Mouse (Mus musculus) neural tube, embryonic 12.5 days (tissue): ENCODE measurements around the gene Atp5e. TPM values are rescaled to one million over a fixed set of nuclear protein-coding genes. Genes with fewer than 3 reads are reported as not detected.

Source experiments
- ATAC-seq: fragments of 200-750 bp; cut with Nextera tagmentation; 2 replicates; pipeline ENCODE4 v1.8.0; 2017; ENCODE audit warnings: low read depth, mild to moderate bottlenecking, moderate TSS enrichment, moderate library complexity; ENCODE audit not compliant: low FRiP score
- H3K27ac ChIP-seq: fragments of 300-500 bp; sonication (generic); 2 replicates; pipeline ENCODE4 v1.5.1; 2016
- H3K27me3 ChIP-seq: fragments of 300-500 bp; sonication (generic); replicated peaks from 2 replicates; pipeline ENCODE4 v1.6.1; 2016; ENCODE audit warnings: mild to moderate bottlenecking
- H3K36me3 ChIP-seq: fragments of 300-500 bp; sonication (generic); 2 replicates; pipeline ENCODE4 v1.6.1; 2016; ENCODE audit warnings: mild to moderate bottlenecking
- H3K4me1 ChIP-seq: fragments of 300-500 bp; sonication (generic); 2 replicates; pipeline ENCODE4 v1.6.1; 2016
- H3K4me2 ChIP-seq: fragments of 300-500 bp; sonication (generic); replicated peaks from 2 replicates; pipeline ENCODE4 v1.6.1; 2016; ENCODE audit warnings: mild to moderate bottlenecking
- H3K4me3 ChIP-seq: fragments of 300-500 bp; sonication (generic); 2 replicates; pipeline ENCODE4 v1.5.1; 2016
- H3K9ac ChIP-seq: fragments of 300-500 bp; sonication (generic); 2 replicates; pipeline ENCODE4 v1.6.1; 2016; ENCODE audit warnings: mild to moderate bottlenecking
- H3K9me3 ChIP-seq: fragments of 300-500 bp; sonication (generic); 2 replicates; pipeline ENCODE4 v1.6.1; 2016; ENCODE audit warnings: mild to moderate bottlenecking
- WGBS: fragments of 180-500 bp; shearing (Covaris S2); methylation state at CpG from one replicate; pipeline ENCODE4 v1.1.7; 2016; 5-methylcytosine and 5-hydroxymethylcytosine counted together
- polyA plus RNA-seq: library from polyadenylated mRNA; unstranded; fragments of >200 nt; fragmentation: Nextera tagmentation; extraction: Ambion mirVana; gene quantifications from 2 replicates; pipeline ENCODE4 v1.2.1, GENCODE M21; 2016

The Atp5e gene
- polyA plus RNA-seq, 1 experiment from 2014 or later = 772 TPM

DNA sequence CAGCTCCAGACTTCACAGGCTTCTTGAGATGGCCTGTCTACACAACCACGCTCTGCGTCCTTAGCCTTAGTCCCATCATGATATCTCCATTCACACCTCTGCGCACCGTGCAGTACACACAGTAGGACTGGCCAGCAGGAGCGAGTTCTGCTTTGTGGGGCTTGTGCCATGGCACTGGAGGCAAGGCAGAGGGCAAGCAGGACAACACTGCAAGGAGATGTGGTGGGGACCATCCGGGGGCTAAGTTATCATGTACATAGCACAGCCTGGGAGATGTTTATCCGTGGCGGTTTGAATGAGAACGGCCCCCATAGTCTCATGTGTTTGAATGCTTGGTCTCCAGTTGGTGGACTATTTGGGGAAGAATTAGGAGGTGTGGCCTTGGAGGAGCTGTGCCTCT, 29.0 kb downstream of the Atp5e start:
- peaks cover 9% of the 10 kb centered on the region; the same call in 1 of the 2 replicates for H3K36me3 ChIP-seq
- ATAC-seq = no peak

DNA sequence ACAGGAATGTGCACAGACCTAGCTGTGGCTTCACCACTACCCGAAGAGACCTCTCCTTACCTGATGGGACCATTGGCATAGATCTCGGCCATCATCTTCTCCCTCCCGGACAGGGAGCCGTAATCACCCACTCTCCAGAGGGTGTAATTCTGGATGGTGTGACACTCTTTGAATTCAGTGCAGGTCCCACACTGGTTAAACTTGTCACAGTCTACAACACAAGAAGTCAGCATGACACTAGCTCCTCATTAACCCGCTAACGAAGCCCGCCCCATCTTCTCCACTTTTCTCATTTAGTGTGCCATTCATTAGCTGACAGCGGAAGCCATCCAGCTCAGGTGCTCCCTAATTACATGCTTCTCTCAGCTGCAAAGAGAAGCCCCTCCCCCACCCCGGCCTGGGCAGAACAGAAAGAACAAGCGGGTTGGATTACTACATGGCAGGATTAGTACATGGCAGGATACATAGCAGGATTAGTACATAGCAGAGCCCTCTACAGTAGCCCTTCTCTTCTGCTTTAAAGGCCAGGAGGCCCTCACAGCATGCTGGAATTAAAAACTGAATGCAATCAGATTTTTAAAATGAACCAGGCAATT, 34.8 kb downstream of the Atp5e start:
- no peaks in the 10 kb centered on the region for H3K4me1 ChIP-seq
- no peak overlapping the region for H3K4me3 ChIP-seq
- no peak overlapping the region for H3K4me2 ChIP-seq
- peaks cover 57% of the 10 kb centered on the region for H3K36me3 ChIP-seq
- 85% methylated on average over 10 of the region's 10 CpGs for WGBS
- H3K9ac ChIP-seq = no peak overlapping the region
- ATAC-seq = peak; percentile 33; the same call in 1 of the 2 replicates
- H3K9me3 ChIP-seq = no peaks in the 10 kb centered on the region
- H3K27ac ChIP-seq = no peak overlapping the region
- no peaks in the 10 kb centered on the region for H3K27me3 ChIP-seq

More for the DNA sequence above, 29.0 kb downstream of the Atp5e start:
- Histone ChIP-seq H3K9ac (no peak overlapping the region), H3K9me3 (no peaks in the 10 kb centered on the region), H3K27me3 (no peaks in the 10 kb centered on the region), H3K27ac (no peak overlapping the region), H3K4me1 (peaks cover 16% of the 10 kb centered on the region), H3K4me3 (no peak overlapping the region), H3K4me2 (no peak overlapping the region)
- 95% methylated on average over 9 of the region's 9 CpGs for WGBS

DNA sequence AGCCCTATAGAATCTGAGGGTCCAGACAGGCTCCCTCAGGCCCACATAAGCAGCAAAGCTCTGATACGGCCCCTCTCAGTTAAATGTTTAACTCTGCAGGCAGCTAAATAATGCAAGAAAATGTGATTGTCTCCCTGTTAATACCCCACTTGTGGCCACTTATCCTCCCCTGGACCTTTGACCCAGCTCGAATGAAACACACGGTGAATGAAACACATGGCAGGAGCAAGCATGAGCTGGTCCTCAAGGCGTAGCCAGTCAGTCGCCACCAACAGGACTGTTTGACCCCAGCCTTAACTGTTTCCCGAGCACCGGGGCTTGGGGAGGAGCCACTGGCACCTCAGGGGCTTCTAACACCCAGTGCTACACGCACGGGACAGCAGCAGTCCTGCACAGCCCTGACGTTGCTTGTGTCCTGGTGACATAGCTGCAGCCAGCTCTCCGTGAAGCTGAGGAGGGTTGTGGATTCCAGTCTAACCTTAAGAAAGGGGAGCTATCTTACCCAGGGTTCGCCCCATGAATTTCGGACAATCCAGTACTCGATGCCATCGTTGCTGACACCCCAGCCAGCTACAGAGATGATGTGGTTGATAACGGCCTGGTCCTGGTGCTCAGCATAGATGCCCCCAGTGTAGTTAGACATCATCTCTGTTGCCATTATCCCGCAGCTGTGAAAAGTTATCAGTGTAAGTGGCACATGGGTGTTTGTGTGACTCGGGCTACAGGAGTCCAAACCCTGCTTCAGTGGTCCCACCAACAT, 35.6 kb downstream of the Atp5e start:
- 84% methylated on average over 18 of the region's 18 CpGs for WGBS
- H3K9ac ChIP-seq = no peak overlapping the region
- no peak overlapping the region for H3K27ac ChIP-seq
- ATAC-seq = no peak
- H3K4me1 ChIP-seq = no peaks in the 10 kb centered on the region
- no peak overlapping the region for H3K4me3 ChIP-seq
- no peaks in the 10 kb centered on the region for H3K27me3 ChIP-seq
- H3K4me2 ChIP-seq = no peak overlapping the region
- H3K36me3 ChIP-seq = peaks cover 66% of the 10 kb centered on the region
- H3K9me3 ChIP-seq = no peaks in the 10 kb centered on the region

DNA sequence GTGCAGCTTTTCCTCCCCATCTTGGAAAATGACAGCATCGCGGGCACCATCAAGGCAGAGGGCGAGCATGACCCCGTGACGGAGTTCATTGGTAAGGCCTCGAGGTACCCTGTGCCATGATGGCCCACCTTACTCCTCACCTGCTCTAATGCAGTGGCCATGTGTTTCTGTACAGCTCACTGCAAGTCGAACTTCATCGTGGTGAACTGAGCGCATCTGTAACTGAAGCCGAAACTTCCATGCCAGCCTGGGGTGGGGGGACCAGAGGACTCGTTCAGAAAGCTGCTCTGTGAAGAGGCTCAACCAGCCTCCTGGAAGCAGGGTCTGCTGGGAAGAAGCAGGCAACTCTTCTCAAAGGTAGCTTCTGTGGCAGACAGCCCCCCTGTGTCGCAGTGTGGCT, 37.0 kb downstream of the Atp5e start:
- no peak for ATAC-seq
- Histone ChIP-seq H3K9me3 (no peaks in the 10 kb centered on the region), H3K4me3 (no peak overlapping the region), H3K9ac (no peak overlapping the region), H3K27ac (no peak overlapping the region), H3K36me3 (peaks cover 77% of the 10 kb centered on the region), H3K27me3 (no peaks in the 10 kb centered on the region), H3K4me2 (no peak overlapping the region), H3K4me1 (no peaks in the 10 kb centered on the region)
- 94% methylated on average over 12 of the region's 12 CpGs for WGBS

DNA sequence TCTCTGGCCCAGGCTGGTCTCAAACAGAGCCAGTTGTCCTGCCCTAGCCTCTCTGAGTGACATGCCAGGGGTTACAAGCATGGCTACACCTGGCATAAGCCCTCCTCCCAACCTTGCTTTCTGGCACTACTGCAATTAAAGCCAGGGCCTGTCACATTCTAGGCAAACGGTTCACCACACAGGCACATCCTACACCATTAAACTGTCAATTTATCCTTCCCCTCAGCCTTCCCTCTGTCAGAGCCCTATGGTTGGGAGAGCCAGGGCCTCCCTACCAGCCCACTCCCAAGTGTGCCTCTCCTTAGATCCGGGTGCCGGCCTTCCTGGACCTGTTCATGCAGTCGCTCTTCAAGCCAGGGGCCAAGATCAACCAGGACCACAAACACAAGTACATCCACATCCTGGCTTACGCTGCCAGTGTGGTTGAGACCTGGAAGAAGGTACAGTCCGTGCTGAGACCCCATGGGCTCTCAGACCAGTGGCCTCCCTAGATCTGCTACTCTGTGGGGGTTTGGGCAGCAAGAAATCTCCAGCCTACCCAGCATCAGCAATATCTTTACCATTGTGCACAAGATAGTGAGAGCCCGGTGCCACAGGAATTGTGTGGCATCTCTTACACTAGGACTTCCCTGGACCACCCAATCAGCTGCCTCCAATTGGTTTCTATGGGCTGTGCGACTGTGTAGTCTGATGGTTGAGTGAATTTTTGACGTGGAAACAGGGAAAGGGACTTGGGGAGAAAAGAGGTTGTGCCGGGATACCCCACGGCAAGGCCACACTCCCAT, 39.4 kb downstream of the Atp5e start:
- H3K36me3 ChIP-seq = peaks cover 100% of the 10 kb centered on the region

DNA sequence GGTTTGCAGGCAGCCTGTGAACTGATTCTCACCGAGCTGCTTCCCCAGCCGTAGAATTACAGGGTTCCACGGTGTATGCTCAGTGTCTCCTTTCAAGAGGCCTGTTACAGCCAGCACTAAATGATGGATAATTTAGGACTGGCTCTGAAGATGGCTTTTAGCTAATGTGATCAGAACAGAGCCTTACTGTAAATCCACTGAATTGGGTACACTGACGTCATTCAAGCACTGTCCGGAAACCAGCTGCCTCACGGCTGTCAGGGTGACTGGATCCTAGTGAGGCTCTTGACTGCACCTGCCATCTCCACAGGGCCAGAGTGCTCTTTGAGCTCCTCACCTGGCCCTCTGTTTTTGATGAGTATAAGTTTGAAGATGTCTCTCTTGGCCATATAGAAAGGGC, 42.8 kb downstream of the Atp5e start:
- Histone ChIP-seq H3K36me3 (peaks cover 66% of the 10 kb centered on the region), H3K27me3 (no peaks in the 10 kb centered on the region), H3K9ac (no peak overlapping the region), H3K4me3 (no peak overlapping the region), H3K27ac (no peak overlapping the region), H3K4me1 (peaks cover 10% of the 10 kb centered on the region), H3K9me3 (no peaks in the 10 kb centered on the region), H3K4me2 (no peak overlapping the region)
- WGBS = 84% methylated on average over 6 of the region's 6 CpGs
- no peak for ATAC-seq

More for the DNA sequence above, 39.4 kb downstream of the Atp5e start:
- Histone ChIP-seq H3K27me3 (no peaks in the 10 kb centered on the region), H3K9me3 (no peaks in the 10 kb centered on the region), H3K9ac (no peak overlapping the region), H3K27ac (no peak overlapping the region), H3K4me2 (no peak overlapping the region), H3K4me1 (no peaks in the 10 kb centered on the region), H3K4me3 (no peak overlapping the region)
- WGBS = 93% methylated on average over 11 of the region's 11 CpGs
- ATAC-seq = no peak

DNA sequence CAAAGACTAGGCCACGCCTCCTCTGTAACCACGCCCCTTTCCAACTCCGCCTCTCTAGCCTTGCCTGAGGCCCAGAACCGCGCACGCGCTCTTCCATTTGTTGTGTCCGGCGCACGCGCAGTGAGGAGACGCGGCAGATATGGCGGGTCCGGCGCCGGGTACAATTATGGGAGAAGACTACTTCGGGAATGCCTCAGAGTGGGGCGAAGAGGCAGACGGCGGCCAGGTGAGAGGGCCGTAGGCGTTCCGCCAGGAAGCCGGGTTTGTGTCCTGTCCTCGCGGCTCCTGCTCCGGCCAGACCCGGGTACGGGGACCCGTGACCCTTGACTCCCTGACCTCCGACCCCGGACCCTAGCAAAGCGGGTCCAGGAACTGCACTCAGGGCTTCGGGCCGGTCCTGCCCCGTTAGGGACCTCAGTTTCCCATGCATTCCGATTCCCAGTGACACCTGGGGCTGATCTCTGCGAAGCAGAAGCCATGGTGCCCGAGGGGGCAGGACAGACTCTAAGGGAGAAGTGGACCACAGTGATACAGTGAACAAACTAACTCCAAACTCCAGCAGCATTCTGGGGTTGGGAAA, 48.1 kb downstream of the Atp5e start, which contains the start of gene Nelfcd:
Gene Nelfcd (plus strand): TSS at position 74 of the 580 bp plus-strand sequence.
- H3K27ac ChIP-seq = no peak within 1 kb of the TSS
- H3K27me3 ChIP-seq = no peaks in the 10 kb centered on the region
- H3K4me1 ChIP-seq = peaks cover 12% of the 10 kb centered on the region
- no peaks in the 10 kb centered on the region for H3K9me3 ChIP-seq
- WGBS = under 1% methylated on average over 40 of the region's 40 CpGs
- peak within 1 kb of the TSS; percentile 82 for H3K9ac ChIP-seq
- H3K4me3 ChIP-seq = peak within 1 kb of the TSS; percentile 96
- ATAC-seq = peak; percentile 94
- peaks cover 13% of the 10 kb centered on the region for H3K36me3 ChIP-seq
- H3K4me2 ChIP-seq = peak within 1 kb of the TSS; percentile 83

DNA sequence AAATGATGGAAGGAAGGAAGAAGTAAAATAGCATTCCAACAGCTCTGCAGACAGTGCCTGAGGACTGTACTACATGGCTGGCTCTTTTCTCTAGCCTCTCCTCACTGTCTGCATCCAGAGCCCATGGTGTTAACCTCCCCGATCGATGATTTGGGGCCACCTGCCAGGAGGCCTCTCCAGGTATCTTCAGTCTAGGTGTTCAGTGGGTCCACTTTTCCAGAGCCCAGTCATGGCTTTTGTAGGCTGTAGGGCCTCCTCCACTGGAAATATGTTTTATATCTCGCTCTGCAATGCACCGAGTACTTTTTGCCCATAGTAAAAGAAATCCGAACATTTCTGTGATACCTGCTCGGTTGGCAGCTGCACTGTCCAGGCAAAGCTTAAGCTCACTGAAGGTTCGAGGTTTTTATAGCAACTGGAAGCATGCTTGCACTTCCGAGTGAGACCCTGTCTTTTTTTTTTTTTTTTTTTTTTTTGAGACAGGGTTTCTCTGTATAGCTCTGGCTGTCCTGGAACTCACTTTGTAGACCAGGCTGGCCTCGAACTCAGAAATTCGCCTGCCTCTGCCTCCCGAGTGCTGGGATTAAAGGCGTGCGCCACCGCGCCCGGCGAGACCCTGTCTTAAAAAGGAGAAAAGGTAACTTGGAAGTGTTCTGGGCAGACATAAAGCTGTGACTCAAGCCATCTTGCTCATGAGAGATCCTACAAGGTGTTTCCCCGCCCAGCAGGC, 48.7 kb downstream of the Atp5e start:
- Histone ChIP-seq H3K27me3 (no peaks in the 10 kb centered on the region), H3K27ac (no peak overlapping the region), H3K36me3 (peaks cover 7% of the 10 kb centered on the region), H3K9me3 (no peaks in the 10 kb centered on the region), H3K9ac (no peak overlapping the region), H3K4me1 (peaks cover 12% of the 10 kb centered on the region), H3K4me3 (peak overlapping the region; percentile 96), H3K4me2 (peak overlapping the region; percentile 83; the same call in 1 of the 2 replicates)
- WGBS = 47% methylated on average over 18 of the region's 18 CpGs
- no peak for ATAC-seq

DNA sequence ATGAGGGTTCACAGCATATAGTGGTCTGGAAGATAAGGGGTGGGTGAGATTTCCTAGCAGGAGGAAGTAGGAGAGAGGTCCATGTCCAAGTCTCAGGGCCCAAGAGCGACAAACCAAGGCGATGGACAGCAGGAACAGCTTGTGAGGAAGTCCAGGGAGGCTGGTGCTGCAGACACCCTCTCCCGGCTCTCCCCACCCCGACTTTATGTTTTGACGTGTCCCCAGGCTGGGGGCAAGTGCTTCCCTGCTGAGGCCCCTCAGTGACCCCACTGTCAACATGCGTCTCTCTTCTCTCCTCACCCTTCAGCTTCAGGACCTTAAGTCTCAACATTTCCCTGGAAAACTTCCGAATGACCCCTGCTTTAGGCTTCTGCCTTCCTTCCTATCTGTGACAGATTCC, 50.8 kb downstream of the Atp5e start:
- no peaks in the 10 kb centered on the region for H3K27me3 ChIP-seq
- no peaks in the 10 kb centered on the region for H3K36me3 ChIP-seq
- no peaks in the 10 kb centered on the region for H3K9me3 ChIP-seq
- H3K4me1 ChIP-seq = peaks cover 12% of the 10 kb centered on the region
- H3K27ac ChIP-seq = no peak overlapping the region
- ATAC-seq = no peak
- no peak overlapping the region for H3K9ac ChIP-seq
- WGBS = 81% methylated on average over 7 of the region's 7 CpGs
- no peak overlapping the region for H3K4me3 ChIP-seq
- no peak overlapping the region for H3K4me2 ChIP-seq
